Mouse (Mus musculus): ENCODE measurements around the gene Pald1. TPM values are rescaled to one million over a fixed set of nuclear protein-coding genes. Genes with fewer than 3 reads are reported as not detected.

The Pald1 gene
- polyA plus RNA-seq, 1 experiment from 2014 or later: 3.7 TPM

DNA sequence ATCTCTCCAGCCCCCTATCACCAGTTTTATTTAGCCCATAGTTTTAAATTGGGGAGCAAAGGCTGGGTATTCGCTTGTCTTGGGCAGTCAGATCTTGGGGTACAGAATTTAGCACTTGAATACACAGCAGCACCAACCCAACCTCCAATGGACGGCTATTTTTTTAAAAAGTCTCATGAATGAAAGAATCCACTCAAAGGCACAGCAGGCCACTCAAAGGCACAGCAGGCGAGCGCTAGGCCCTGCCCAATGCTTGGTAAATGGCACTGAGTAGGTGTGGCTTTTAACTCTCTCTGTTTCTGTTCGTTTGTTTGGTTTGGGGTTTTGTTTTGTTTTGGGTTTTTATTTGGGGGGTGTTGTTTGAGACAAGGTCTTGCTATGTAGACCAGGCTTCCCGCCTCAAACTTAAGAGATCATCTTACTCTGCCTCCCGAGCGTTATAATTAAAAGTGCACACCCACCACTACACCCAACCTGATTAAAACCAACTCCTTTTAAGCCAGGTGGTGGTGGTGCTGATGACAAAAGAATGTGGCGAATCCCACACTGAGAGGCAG is 67.9 kb downstream of the Pald1 start:
- TF ChIP-seq EP300 (IDR thresholded peaks at IDR 0.05; ENCODE audit: low read depth) (no peak), CTCF (IDR thresholded peaks at IDR 0.05; ENCODE audit: low read depth) (no peak)
- Histone ChIP-seq H3K4me1 (ENCODE audit: insufficient read depth) (peaks cover 17% of the 10 kb centered on the region), H3K9ac (replicated peaks) (no peak overlapping the region), H3K4me2 (ENCODE audit: low read depth, low read length) (no peak overlapping the region), H3K27ac (ENCODE audit: low read depth) (no peak overlapping the region), H3K27me3 (ENCODE audit: insufficient read depth, low read length) (no peaks in the 10 kb centered on the region), H3K9me3 (ENCODE audit: low read length) (no peaks in the 10 kb centered on the region), H3K36me3 (replicated peaks; ENCODE audit: insufficient read depth, low read length) (no peaks in the 10 kb centered on the region), H3K4me3 (ENCODE audit: low read depth, low read length) (no peak overlapping the region)
- no peak for ATAC-seq
- DNase-seq: no peak
- 75% methylated on average over 9 of the region's 9 CpGs for WGBS (ENCODE audit: insufficient replicate concordance)

DNA sequence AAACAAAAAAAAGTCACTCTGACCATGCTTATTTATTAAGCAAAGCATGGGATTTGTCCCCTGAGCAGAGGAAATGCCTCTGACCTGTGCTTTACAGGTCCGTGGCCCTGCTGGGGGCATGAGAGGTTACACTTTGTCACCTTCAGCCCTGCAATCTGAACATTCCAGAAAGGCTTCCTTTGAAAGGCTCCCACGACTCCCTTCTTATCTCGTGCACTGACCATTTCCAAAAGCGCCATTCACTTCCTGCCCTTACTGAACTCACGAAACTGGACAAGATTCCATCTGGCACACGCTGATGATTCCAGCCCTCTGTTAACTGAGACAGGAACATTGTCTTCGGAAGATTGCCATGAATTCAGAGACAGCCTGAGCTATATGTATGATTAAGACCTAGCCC is 69.6 kb downstream of the Pald1 start:
- Histone ChIP-seq H3K4me1 (ENCODE audit: insufficient read depth) (peaks cover 17% of the 10 kb centered on the region), H3K36me3 (replicated peaks; ENCODE audit: insufficient read depth, low read length) (no peaks in the 10 kb centered on the region)
- no peak for TF ChIP-seq EP300 (IDR thresholded peaks at IDR 0.05; ENCODE audit: low read depth)
- TF ChIP-seq CTCF (IDR thresholded peaks at IDR 0.05; ENCODE audit: low read depth): no peak

DNA sequence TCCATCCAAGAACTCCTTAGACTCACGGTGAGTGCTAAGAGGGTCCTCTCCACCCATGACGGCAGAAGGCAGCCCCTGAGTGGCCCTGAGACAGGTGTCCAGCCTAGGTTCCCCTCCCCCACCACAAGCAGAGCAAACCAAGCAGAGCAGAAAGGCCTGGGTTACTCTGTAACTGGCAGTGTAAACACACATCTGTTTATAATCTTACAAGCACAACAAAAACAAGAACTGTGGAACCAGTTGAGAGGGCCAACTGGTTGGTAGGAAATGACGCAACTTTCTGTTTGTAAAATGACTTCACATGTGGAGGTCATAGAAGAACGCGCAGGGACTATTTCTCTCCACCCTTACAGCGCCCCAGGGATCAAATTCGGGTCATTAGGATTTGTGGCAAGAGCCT is 70.6 kb downstream of the Pald1 start:
- ATAC-seq (peak; percentile 97), DNase-seq (peak; percentile 61)
- 30% methylated on average over 7 of the region's 7 CpGs for WGBS (ENCODE audit: insufficient replicate concordance)
- H3K9me3 ChIP-seq (ENCODE audit: low read length): no peaks in the 10 kb centered on the region
- TF ChIP-seq CTCF (IDR thresholded peaks at IDR 0.05; ENCODE audit: low read depth) (no peak), EP300 (IDR thresholded peaks at IDR 0.05; ENCODE audit: low read depth) (no peak; the same call in 1 of the 2 replicates)
- H3K4me2 ChIP-seq (ENCODE audit: low read depth, low read length): peak overlapping the region; percentile 44
- H3K9ac ChIP-seq (replicated peaks): peak overlapping the region; percentile 51
- peaks cover 17% of the 10 kb centered on the region for H3K4me1 ChIP-seq (ENCODE audit: insufficient read depth)
- no peaks in the 10 kb centered on the region for H3K27me3 ChIP-seq (ENCODE audit: insufficient read depth, low read length)
- H3K27ac ChIP-seq (ENCODE audit: low read depth): peak overlapping the region; percentile 88
- H3K36me3 ChIP-seq (replicated peaks; ENCODE audit: insufficient read depth, low read length): no peaks in the 10 kb centered on the region
- no peak overlapping the region for H3K4me3 ChIP-seq (ENCODE audit: low read depth, low read length)

More for the DNA sequence above, 69.6 kb downstream of the Pald1 start:
- Histone ChIP-seq H3K9me3 (ENCODE audit: low read length) (no peaks in the 10 kb centered on the region), H3K9ac (replicated peaks) (no peak overlapping the region), H3K4me2 (ENCODE audit: low read depth, low read length) (no peak overlapping the region), H3K27ac (ENCODE audit: low read depth) (peak overlapping the region; percentile 81), H3K27me3 (ENCODE audit: insufficient read depth, low read length) (no peaks in the 10 kb centered on the region), H3K4me3 (ENCODE audit: low read depth, low read length) (no peak overlapping the region)
- DNase-seq (no peak), ATAC-seq (no peak)
- WGBS (ENCODE audit: insufficient replicate concordance): 43% methylated on average over 7 of the region's 7 CpGs

DNA sequence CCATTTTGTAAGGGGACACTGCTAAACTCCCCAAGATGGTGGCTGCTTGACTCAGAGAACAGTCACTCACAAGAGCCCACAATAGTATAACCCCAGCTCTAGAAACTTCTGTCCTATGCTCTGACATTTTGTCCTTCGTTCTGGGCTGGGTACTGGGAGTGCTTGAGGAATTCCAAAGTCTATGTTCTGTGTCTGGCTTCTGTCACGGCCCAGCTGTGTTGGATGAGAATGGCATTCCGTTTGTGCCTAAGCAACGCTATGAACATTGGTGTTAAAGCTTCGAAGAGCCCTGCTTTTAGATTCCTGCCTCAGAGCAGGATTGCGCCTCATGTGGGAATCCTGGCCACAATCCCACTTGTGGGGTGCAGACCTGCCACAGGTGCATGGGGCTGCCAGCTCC is 71.2 kb downstream of the Pald1 start:
- H3K27ac ChIP-seq (ENCODE audit: low read depth): peak overlapping the region; percentile 88
- H3K36me3 ChIP-seq (replicated peaks; ENCODE audit: insufficient read depth, low read length): no peaks in the 10 kb centered on the region
- peaks cover 17% of the 10 kb centered on the region for H3K4me1 ChIP-seq (ENCODE audit: insufficient read depth)
- H3K9me3 ChIP-seq (ENCODE audit: low read length): no peaks in the 10 kb centered on the region
- H3K27me3 ChIP-seq (ENCODE audit: insufficient read depth, low read length): no peaks in the 10 kb centered on the region
- no peak; the same call in 1 of the 2 replicates for ATAC-seq
- peak overlapping the region; percentile 51 for H3K9ac ChIP-seq (replicated peaks)
- H3K4me3 ChIP-seq (ENCODE audit: low read depth, low read length): no peak overlapping the region
- 75% methylated on average over 6 of the region's 6 CpGs for WGBS (ENCODE audit: insufficient replicate concordance)
- peak overlapping the region; percentile 44 for H3K4me2 ChIP-seq (ENCODE audit: low read depth, low read length)
- no peak for DNase-seq
- no peak for TF ChIP-seq EP300 (IDR thresholded peaks at IDR 0.05; ENCODE audit: low read depth)
- TF ChIP-seq CTCF (IDR thresholded peaks at IDR 0.05; ENCODE audit: low read depth): no peak

DNA sequence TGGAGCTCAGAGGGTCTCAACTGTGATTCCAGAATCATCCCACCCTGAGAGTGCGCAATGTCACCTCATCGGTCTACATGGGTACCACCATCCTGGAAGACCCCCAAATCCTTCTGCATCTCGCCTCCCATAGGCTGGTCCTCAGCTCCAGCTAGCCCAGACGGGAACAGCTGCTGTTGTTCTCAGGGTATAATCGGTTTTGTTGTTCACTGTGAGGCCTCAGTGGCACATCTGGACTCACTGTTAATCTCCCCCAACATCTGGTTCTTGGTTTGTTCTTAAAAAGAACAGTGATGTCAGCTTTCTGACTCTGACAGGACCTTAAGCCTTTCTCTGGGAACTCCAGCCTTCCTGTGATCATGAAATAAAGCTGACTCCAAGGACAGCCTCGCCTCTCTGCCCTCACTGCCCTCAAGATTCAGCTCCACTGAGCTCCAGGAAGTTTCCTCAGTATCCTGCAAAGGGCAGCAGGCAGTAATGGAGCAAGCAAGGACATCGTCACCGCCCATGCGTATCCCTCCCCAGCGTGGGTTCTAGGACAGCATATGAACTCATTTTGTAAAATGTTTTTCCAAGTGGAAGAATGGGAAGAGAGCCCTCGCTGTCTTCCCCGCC is 74.5 kb downstream of the Pald1 start:
- 63% methylated on average over 12 of the region's 12 CpGs for WGBS (ENCODE audit: insufficient replicate concordance)
- no peak overlapping the region for H3K4me2 ChIP-seq (ENCODE audit: low read depth, low read length)

GRCm38 (mm10) chr10:61305928-61306590 is 77.3 kb downstream of the Pald1 start:
- H3K27me3 ChIP-seq (ENCODE audit: insufficient read depth, low read length): no peaks in the 10 kb centered on the region
- WGBS (ENCODE audit: insufficient replicate concordance): 44% methylated on average over 13 of the region's 13 CpGs
- H3K4me3 ChIP-seq (ENCODE audit: low read depth, low read length): no peak overlapping the region
- no peak overlapping the region for H3K27ac ChIP-seq (ENCODE audit: low read depth)
- ATAC-seq (no peak), DNase-seq (no peak)
- TF ChIP-seq EP300 (IDR thresholded peaks at IDR 0.05; ENCODE audit: low read depth) (no peak), CTCF (IDR thresholded peaks at IDR 0.05; ENCODE audit: low read depth) (no peak)
- H3K9ac ChIP-seq (replicated peaks): no peak overlapping the region
- no peaks in the 10 kb centered on the region for H3K9me3 ChIP-seq (ENCODE audit: low read length)
- no peak overlapping the region for H3K4me2 ChIP-seq (ENCODE audit: low read depth, low read length)
- no peaks in the 10 kb centered on the region for H3K36me3 ChIP-seq (replicated peaks; ENCODE audit: insufficient read depth, low read length)
- H3K4me1 ChIP-seq (ENCODE audit: insufficient read depth): no peaks in the 10 kb centered on the region

More for the DNA sequence above, 74.5 kb downstream of the Pald1 start:
- Histone ChIP-seq H3K36me3 (replicated peaks; ENCODE audit: insufficient read depth, low read length) (no peaks in the 10 kb centered on the region), H3K9me3 (ENCODE audit: low read length) (no peaks in the 10 kb centered on the region), H3K4me3 (ENCODE audit: low read depth, low read length) (no peak overlapping the region), H3K27me3 (ENCODE audit: insufficient read depth, low read length) (no peaks in the 10 kb centered on the region), H3K4me1 (ENCODE audit: insufficient read depth) (peaks cover 12% of the 10 kb centered on the region), H3K9ac (replicated peaks) (no peak overlapping the region), H3K27ac (ENCODE audit: low read depth) (no peak overlapping the region)
- no peak for ATAC-seq
- no peak for DNase-seq
- TF ChIP-seq EP300 (IDR thresholded peaks at IDR 0.05; ENCODE audit: low read depth): no peak
- TF ChIP-seq CTCF (IDR thresholded peaks at IDR 0.05; ENCODE audit: low read depth): no peak
